Mouse (Mus musculus) liver, embryonic 16.5 days (tissue): Measurements from ENCODE around the gene Arl16. TPM values are rescaled to one million over a fixed set of nuclear protein-coding genes. Genes with fewer than 3 reads are reported as not detected.

Source experiments
- ATAC-seq: fragments of 200-750 bp; cut with Nextera tagmentation; 2 replicates; pipeline ENCODE4 v1.8.0; 2017; ENCODE audit warnings: low read depth, mild to moderate bottlenecking, moderate number of reproducible peaks, moderate library complexity
- H3K27ac ChIP-seq: fragments of 300-500 bp; sonication (generic); 2 replicates; pipeline ENCODE4 v1.5.1; 2014; ENCODE audit warnings: mild to moderate bottlenecking, low read length
- H3K27me3 ChIP-seq: fragments of 300-500 bp; sonication (generic); 2 replicates; pipeline ENCODE4 v1.6.1; 2014; ENCODE audit warnings: low read depth, low read length, mixed read lengths; ENCODE audit not compliant: control insufficient read depth, insufficient read depth
- H3K36me3 ChIP-seq: fragments of 300-500 bp; sonication (generic); 2 replicates; pipeline ENCODE4 v1.6.1; 2014; ENCODE audit warnings: mild to moderate bottlenecking; ENCODE audit not compliant: control insufficient read depth, insufficient read depth
- H3K4me1 ChIP-seq: fragments of 300-500 bp; sonication (generic); 2 replicates; pipeline ENCODE4 v1.6.1; 2014; ENCODE audit warnings: low read depth, low read length, mixed read lengths; ENCODE audit not compliant: control insufficient read depth
- H3K4me2 ChIP-seq: fragments of 300-500 bp; sonication (generic); 2 replicates; pipeline ENCODE4 v1.6.1; 2014; ENCODE audit warnings: low read depth, low read length, mixed read lengths
- H3K4me3 ChIP-seq: fragments of 300-500 bp; sonication (generic); 2 replicates; pipeline ENCODE4 v1.5.1; 2014; ENCODE audit warnings: low read depth, mild to moderate bottlenecking, low read length
- H3K9ac ChIP-seq: fragments of 300-500 bp; sonication (generic); 2 replicates; pipeline ENCODE4 v1.6.1; 2014; ENCODE audit warnings: low read depth, low read length
- H3K9me3 ChIP-seq: fragments of 300-500 bp; sonication (generic); replicated peaks from 2 replicates; pipeline ENCODE4 v1.6.1; 2016; ENCODE audit warnings: low read length; ENCODE audit not compliant: control insufficient read depth
- WGBS: fragments of 180-500 bp; shearing (Covaris S2); extraction: QIAGEN DNeasy Blood & Tissue Kit; methylation state at CpG from one replicate; pipeline ENCODE4 v1.1.7; 2014; ENCODE audit not compliant: insufficient replicate concordance; 5-methylcytosine and 5-hydroxymethylcytosine counted together
- polyA plus RNA-seq: library from polyadenylated mRNA; unstranded; fragments of >200 nt; fragmentation: Nextera tagmentation; extraction: Ambion mirVana; gene quantifications from 2 replicates; pipeline ENCODE4 v1.2.1, GENCODE M21; 2015

The Arl16 gene
- polyA plus RNA-seq, 1 experiment from 2014 or later = 12.4 TPM

DNA sequence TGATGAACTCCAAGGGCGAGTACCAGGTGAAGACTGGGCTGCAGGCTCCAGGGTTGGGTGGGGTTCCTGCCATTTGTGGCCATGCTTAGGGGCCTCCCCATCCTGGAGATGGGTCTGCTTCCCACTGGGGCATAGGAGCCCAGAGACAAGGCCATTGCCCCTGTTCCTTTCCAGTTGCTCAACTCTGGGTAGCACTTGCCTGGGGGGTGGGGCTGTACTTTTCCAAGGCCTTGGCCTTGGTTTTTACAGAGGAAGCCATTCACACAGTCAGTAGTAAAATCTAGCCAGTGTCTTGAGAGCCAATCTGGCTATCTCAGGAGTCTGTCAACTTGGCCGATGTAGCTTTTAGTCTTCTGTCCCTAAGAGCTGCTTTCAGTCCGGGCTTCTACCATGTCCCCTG, 30.0 kb upstream of the Arl16 start:
- Histone ChIP-seq H3K4me2 (no peak overlapping the region), H3K9me3 (no peaks in the 10 kb centered on the region), H3K9ac (no peak overlapping the region), H3K27ac (no peak overlapping the region), H3K4me3 (no peak overlapping the region), H3K4me1 (peaks cover 20% of the 10 kb centered on the region), H3K36me3 (peaks cover 17% of the 10 kb centered on the region), H3K27me3 (no peaks in the 10 kb centered on the region)
- no peak for ATAC-seq
- WGBS = 85% methylated on average over 3 of the region's 3 CpGs

DNA sequence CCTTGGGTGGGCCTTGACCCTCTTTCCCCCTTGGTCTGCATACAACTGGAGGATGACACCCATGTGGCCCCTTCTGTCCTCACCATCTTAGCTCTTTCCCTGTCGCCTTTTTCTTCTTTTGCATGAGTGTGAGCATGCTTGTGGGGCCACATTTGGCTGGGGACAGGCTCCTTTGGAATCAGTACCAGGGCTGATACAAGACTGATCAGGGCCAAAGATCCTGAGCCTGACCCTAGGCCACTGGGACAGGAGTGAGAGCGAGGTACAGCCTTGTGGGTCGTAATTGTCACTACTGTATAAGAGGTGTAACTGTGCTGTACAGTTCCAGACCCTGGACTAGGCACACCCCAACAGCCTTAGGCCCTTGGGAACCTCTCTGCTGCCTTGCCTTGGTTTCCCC, 26.5 kb upstream of the Arl16 start:
- H3K4me3 ChIP-seq = no peak overlapping the region
- H3K4me2 ChIP-seq = 0 out of 2 replicates have a peak overlapping the region, but pooled peaks have one; percentile 98
- no peaks in the 10 kb centered on the region for H3K27me3 ChIP-seq
- H3K27ac ChIP-seq = no peak overlapping the region
- H3K9me3 ChIP-seq = no peaks in the 10 kb centered on the region
- no peak overlapping the region for H3K9ac ChIP-seq
- H3K36me3 ChIP-seq = peaks cover 17% of the 10 kb centered on the region
- ATAC-seq = no peak
- peaks cover 35% of the 10 kb centered on the region for H3K4me1 ChIP-seq
- WGBS = 68% methylated on average over 3 of the region's 3 CpGs

GRCm38 (mm10) chr11:120493351-120493750, 25.9 kb upstream of the Arl16 start:
- Histone ChIP-seq H3K27ac (peak overlapping the region; percentile 89), H3K9ac (peak overlapping the region; percentile 93; the same call in 1 of the 2 replicates), H3K4me1 (peaks cover 35% of the 10 kb centered on the region), H3K4me2 (peak overlapping the region; percentile 98), H3K9me3 (no peaks in the 10 kb centered on the region), H3K36me3 (peaks cover 16% of the 10 kb centered on the region), H3K4me3 (peak overlapping the region; percentile 93), H3K27me3 (no peaks in the 10 kb centered on the region)
- ATAC-seq = no peak
- 71% methylated on average over 3 of the region's 3 CpGs for WGBS

DNA sequence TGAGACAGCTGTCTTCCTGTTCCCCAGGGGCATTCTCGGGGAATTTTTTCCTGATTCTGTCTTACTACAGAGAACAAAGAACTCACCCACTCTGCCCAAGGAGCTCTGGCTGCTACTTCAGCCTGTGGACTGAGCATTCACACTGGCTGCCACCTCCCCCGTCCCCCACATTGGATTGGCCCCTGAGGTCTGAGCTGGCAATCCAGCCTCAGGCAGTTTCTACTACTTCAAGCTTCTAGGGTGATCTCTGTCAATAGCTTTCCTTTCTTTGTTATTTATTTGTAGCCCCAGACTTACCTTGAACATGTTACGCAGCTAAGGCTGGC, 25.4 kb upstream of the Arl16 start:
- WGBS = 35% methylated on average over 3 of the region's 3 CpGs
- H3K9me3 ChIP-seq = no peaks in the 10 kb centered on the region
- peak overlapping the region; percentile 93 for H3K9ac ChIP-seq
- no peak for ATAC-seq
- peaks cover 35% of the 10 kb centered on the region for H3K4me1 ChIP-seq
- peak overlapping the region; percentile 98 for H3K4me2 ChIP-seq
- H3K36me3 ChIP-seq = peaks cover 14% of the 10 kb centered on the region
- H3K27ac ChIP-seq = peak overlapping the region; percentile 89
- H3K27me3 ChIP-seq = no peaks in the 10 kb centered on the region
- H3K4me3 ChIP-seq = peak overlapping the region; percentile 93

- Histone ChIP-seq H3K9ac (peak overlapping the region; percentile 93), H3K4me2 (peak overlapping the region; percentile 98), H3K4me3 (peak overlapping the region; percentile 93), H3K9me3 (no peaks in the 10 kb centered on the region), H3K4me1 (peaks cover 35% of the 10 kb centered on the region), H3K36me3 (peaks cover 17% of the 10 kb centered on the region), H3K27me3 (no peaks in the 10 kb centered on the region), H3K27ac (peak overlapping the region; percentile 89)
- ATAC-seq = peak; percentile 50
- under 1% methylated on average over 47 of the region's 48 CpGs for WGBS
Observed at GRCm38 (mm10) chr11:120492024-120492877, 24.8 kb upstream of the Arl16 start.

- Histone ChIP-seq H3K9ac (peak within 1 kb of the TSS; percentile 93), H3K9me3 (no peaks in the 10 kb centered on the region), H3K27me3 (no peaks in the 10 kb centered on the region), H3K4me2 (peak within 1 kb of the TSS; percentile 98), H3K36me3 (peaks cover 19% of the 10 kb centered on the region), H3K4me1 (peaks cover 41% of the 10 kb centered on the region), H3K4me3 (peak within 1 kb of the TSS; percentile 93), H3K27ac (peak within 1 kb of the TSS; percentile 89)
- WGBS = 0% methylated on average over 35 of the region's 35 CpGs
- peak; percentile 84 for ATAC-seq
Observed at GRCm38 (mm10) chr11:120491317-120492023, 24.1 kb upstream of the Arl16 start, which contains the start of gene Slc25a10. Gene Slc25a10 (plus strand): TSS chr11:120491840.

DNA sequence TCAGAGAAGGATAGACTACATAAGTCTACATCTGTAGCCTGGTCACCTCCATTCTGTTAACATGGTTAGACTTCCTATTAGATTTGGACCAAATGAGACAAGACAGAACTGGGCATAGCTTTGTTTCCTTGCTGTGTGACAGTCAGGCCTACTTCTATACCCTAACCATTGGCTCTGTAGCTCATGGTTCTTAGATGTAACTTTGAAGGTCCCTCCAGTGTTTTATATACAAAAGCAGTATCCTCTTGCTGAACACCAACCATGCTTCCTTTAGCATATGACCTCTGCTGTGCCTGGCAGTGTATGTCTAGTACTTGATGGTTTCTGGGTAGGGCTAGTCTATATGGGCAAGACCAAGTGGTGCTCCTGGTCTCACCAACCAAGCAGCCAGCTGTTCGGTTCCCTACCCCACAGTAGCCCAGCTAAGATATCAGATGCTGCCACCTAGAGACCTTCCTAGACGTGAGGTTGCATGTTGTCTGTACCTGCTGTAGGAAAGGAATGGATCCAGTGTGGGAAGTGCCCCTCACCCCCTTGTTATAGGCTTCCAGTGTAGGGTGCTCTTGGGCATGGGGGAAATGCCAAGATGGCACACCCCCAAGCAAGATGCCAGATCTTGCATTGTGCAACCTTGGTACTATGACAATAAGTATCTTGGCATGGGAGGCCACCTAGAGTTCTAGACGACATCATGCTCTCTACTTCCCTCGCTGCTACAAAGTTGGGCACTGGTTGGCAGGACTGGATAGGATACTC, 23.1 kb upstream of the Arl16 start:
- Histone ChIP-seq H3K36me3 (peaks cover 15% of the 10 kb centered on the region), H3K27me3 (no peaks in the 10 kb centered on the region), H3K9ac (no peak overlapping the region; the same call in 1 of the 2 replicates), H3K4me1 (peaks cover 48% of the 10 kb centered on the region), H3K9me3 (no peaks in the 10 kb centered on the region), H3K4me2 (0 out of 2 replicates have a peak overlapping the region, but pooled peaks have one; percentile 98), H3K27ac (peak overlapping the region; percentile 89), H3K4me3 (no peak overlapping the region)
- ATAC-seq = no peak
- 30% methylated on average over 4 of the region's 4 CpGs for WGBS

- no peak overlapping the region for H3K4me2 ChIP-seq
Observed at GRCm38 (mm10) chr11:120489054-120489761, 21.8 kb upstream of the Arl16 start.

More at GRCm38 (mm10) chr11:120489054-120489761, 21.8 kb upstream of the Arl16 start:
- no peaks in the 10 kb centered on the region for H3K27me3 ChIP-seq
- 49% methylated on average over 4 of the region's 4 CpGs for WGBS
- ATAC-seq = peak; percentile 64
- H3K9ac ChIP-seq = no peak overlapping the region
- peaks cover 53% of the 10 kb centered on the region for H3K4me1 ChIP-seq
- H3K4me3 ChIP-seq = no peak overlapping the region
- H3K27ac ChIP-seq = peak overlapping the region; percentile 50
- H3K9me3 ChIP-seq = no peaks in the 10 kb centered on the region
- H3K36me3 ChIP-seq = peaks cover 10% of the 10 kb centered on the region
